Mouse (Mus musculus): Measurements from ENCODE around the gene Lrrc4b.

DNA sequence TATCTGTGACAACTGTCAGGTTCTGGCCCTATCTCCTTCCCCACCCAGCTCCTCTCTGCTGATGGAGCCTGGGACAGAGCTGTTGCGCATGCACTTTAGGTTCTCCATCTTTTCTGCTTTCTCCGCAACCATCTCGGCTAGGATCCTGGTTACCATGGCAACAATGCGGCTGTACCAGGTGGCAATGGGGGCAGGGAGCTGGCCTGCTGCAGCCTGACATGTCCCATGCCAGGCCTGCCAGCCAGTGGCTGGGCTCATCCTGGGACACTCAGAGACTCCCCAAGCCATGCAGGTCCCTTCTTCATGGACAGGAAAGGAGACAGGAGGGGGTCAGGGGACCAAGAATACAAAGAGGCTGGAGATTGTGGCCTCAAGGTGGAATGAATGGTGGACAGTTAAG lies 35.7 kb downstream of the Lrrc4b start:
- TF ChIP-seq CTCF (IDR thresholded peaks at IDR 0.05; ENCODE audit: low read depth) (no peak), EP300 (IDR thresholded peaks at IDR 0.05; ENCODE audit: low read depth) (no peak)
